Mouse (Mus musculus): ENCODE data around the gene Dab2ip.

Dab2ip gene

DNA sequence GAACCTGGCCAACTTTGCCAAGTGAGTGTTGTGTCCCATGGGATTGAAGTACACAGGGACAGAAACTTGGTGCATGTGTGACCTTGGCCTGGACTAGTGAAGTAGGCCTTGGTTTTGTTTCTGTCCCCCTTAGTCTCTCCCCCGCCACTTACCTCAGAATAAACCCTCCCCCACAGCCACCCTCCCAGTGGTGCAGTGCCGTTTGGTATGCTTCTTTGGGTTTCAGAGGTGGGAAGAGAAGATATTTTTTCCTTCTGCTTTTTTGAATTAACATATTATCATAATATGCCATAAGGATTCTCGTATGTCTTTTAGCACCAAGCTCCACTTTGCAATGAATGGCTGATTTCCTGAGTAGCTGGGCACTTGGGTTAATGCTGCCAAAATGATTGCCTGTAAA is 157.4 kb downstream of the Dab2ip start:
- no peak for DNase-seq (ENCODE audit: low spot score in 2 of 2)

DNA sequence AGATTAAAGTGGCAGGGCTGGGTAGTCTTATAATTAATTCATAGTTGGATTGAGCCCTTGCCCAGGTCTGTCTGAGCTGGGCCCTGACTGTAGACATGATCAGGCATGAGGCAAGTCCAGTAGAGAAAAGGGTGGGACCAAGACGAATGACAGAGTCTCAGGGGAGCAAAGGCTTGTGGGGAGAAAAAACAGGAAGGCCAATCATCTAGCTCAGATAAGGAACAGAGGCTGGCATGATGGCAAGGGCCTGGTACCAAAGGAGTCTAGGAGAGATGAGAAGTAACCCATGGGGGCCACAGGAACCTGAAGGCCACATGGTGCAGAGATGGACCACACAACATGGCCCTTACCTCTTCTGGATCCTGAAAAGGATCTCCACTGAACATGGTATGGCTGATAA is 158.1 kb downstream of the Dab2ip start:
- no peak for DNase-seq (ENCODE audit: low spot score in 2 of 2)

DNA sequence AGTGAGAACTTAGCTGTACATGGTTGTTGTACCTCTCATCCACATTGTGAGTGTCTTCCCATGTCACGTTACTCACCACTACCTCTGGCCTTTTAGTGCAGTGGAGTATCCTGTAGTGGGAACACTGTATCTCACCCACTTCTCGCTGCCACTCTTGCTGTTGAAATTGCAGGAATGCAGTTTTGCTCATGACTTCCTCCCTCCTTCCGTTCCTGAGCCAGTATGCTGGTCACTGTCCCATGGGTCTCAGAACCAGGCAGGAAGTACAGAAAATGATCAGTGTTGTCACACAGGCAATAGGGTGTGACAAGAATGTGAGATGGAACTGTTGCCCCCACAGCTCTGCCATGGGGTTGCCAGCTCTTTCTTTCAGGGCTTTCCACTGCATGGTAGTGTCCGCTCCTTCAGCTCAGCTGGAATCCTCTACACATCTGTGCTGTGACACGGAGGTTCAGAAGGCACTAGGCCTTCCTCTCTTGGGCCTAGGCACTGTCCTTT is 160.0 kb downstream of the Dab2ip start:
- DNase-seq (ENCODE audit: low spot score in 2 of 2): no peak

DNA sequence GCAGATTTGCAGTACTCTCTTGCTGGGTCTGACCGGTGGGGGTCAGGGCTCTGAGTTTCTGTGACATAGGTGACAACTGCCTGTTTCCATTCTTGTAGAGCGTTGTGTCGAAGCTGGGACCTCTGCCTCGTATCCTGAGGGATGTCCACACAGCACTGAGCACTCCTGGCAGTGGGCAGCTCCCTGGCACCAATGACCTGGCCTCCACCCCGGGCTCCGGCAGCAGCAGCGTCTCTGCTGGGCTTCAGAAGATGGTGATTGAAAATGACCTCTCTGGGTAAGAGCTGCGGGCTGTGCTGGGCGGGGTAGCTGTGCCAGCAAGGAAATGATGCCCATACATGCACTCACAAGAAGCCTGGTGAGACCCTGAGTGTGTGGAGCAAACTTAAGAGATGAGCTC is 160.6 kb downstream of the Dab2ip start:
- no peak for DNase-seq (ENCODE audit: low spot score in 2 of 2)

DNA sequence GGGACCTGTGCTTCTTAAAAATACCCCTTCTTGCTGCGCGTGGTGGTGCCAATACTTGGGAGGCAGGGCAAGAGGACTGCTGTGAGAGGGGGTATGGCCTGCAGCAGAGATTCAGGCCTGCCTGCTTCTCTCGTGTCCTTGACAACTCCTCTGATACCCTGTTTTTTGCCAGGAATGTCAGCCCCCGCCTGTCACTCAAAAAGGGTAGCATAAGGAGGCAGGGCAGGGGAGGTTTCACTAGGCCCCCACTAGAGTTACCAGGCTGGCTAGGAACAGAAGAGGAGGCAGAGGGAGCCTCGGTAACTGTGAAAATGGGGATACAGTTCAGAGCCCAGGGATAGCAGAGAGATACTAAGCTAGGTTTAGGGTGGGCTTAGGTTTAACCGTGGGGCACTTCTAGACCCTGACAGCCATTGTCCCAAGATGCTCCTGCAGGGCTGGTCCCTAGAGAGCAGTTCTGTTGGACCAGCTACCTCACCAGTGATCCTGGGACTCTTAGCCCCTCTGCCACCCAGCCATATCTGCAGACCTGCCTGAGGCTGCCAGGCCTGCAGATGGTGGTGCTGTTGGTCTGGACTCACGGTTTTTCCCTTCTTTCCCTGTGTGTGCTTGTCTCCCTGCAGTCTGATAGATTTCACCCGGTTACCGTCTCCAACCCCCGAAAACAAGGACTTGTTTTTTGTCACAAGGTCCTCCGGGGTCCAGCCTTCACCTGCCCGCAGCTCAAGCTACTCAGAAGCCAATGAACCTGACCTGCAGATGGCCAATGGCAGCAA is 161.4 kb downstream of the Dab2ip start:
- DNase-seq (ENCODE audit: low spot score in 2 of 2): no peak

DNA sequence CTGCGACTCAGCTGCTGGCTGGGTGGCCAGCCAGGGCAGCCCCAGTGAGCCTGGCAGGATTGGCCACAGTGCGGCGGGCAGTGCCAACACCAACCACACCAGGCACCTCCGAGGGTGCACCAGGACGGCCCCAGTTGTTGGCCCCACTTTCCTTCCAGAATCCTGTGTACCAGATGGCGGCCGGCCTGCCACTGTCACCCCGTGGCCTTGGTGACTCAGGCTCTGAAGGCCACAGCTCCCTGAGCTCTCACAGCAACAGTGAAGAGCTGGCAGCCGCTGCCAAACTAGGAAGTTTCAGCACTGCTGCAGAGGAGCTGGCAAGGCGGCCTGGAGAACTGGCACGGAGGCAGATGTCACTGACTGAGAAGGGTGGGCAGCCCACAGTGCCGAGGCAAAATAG is 162.0 kb downstream of the Dab2ip start:
- DNase-seq (ENCODE audit: low spot score in 2 of 2): no peak

DNA sequence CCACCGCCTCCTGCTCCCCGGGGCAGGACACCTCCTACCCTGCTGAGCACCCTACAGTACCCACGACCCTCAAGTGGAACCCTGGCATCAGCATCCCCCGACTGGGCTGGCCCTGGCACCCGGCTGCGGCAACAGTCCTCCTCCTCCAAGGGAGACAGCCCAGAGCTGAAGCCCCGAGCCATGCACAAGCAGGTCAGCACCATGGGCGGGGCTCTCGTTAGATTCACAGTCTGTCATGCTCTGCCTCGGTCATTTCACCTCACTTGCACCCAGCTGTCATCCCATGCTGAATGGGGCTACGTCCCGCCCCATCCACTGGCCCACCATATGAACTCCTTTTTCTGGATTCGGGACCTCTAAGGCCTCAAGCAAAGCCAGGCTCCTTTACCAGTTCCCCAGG is 162.5 kb downstream of the Dab2ip start:
- DNase-seq (ENCODE audit: low spot score in 2 of 2): no peak

DNA sequence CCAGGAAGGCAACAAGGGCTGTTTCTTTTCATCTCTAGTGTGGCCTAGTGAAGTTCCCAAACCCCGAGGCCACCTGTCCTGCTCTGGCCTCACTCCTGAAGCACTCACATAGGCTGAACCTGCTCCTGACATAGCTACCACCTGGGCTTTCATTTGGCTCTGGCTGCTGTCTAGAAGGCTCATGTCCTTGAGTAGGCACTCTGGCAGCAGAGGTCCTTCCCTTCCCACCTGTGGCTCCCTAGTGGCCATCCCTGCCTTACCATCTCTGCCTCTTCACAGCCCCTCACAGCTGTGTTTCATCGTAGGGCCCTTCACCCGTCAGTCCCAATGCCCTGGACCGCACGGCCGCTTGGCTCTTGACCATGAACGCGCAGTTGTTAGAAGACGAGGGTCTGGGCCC is 162.9 kb downstream of the Dab2ip start:
- no peak for DNase-seq (ENCODE audit: low spot score in 2 of 2)

DNA sequence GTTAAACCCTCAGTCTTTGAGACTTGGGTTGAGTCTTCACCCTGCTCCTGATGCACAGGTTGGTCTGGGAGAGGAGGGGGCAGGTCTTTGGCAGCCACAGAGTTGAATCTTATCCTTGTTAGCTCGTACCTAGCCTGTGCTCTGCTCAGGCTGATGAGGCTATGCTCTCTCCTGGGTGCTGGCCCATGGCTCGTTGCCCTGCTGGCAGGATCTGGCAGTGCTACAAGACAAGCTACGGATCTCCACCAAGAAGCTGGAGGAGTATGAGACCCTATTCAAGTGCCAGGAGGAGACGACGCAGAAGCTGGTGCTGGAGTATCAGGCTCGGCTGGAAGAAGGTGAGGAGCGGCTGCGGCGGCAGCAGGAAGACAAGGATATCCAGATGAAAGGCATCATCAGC is 164.8 kb downstream of the Dab2ip start:
- no peak for DNase-seq (ENCODE audit: low spot score in 2 of 2)

DNA sequence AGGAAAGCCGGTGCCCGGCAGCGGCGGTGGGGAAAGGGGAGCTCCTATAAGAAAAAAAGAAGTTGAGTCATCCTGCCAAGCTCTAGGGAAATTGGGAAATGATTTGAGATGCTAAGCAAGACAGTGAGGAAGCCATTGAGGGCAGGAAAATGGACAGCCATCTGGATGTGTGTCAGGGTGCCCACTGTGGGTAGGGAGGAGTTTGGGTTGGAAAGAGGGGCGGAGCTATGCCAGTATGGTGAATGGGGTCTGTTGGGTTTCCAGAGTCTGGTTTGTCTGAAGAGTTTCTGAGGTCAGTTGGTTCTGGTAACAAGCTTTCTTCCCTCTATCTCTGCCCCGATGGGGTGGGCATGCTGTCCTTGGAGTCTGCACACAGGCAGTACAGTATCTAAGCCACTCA is 165.2 kb downstream of the Dab2ip start:
- no peak for DNase-seq (ENCODE audit: low spot score in 2 of 2)

DNA sequence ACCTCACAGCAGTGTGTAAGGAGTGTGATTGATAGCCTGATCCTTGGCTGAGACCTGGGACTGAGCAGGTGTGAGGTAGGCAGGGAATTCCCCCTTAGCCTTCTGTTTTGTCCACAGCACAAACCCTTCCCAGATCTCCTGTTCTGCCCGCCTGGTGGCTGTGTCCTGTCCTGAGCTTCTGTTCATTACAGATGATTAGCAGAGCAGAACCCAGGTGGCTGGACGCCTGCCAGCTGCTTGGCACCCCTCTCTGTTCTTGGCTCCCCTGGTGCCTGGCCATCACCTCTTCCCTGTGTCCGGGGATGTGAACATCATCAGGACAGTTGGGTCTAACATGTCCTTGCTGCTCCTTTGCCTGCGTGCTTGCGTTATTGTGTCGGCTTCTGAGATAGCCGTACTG is 165.6 kb downstream of the Dab2ip start:
- no peak for DNase-seq (ENCODE audit: low spot score in 2 of 2)

DNA sequence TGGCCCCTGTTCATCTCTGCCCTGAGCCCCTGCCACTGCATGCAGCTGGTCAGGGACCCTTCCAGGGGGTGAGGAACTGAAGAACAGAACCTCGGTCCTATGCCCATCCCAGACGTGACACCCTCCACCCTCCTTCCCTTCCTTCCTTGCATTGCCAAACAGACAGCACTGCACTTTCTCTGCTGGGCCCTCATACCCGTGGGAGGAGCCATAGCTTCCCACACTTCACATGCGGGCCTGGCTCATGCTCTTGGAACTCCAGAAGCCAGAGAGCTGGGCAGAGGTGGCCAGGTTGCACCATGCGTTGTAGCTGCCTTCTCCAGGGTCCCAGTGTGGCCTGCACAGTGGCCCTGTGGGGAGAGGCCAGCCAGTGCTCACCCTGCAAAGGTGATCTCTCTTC is 170.6 kb downstream of the Dab2ip start:
- no peak for DNase-seq (ENCODE audit: low spot score in 2 of 2)

DNA sequence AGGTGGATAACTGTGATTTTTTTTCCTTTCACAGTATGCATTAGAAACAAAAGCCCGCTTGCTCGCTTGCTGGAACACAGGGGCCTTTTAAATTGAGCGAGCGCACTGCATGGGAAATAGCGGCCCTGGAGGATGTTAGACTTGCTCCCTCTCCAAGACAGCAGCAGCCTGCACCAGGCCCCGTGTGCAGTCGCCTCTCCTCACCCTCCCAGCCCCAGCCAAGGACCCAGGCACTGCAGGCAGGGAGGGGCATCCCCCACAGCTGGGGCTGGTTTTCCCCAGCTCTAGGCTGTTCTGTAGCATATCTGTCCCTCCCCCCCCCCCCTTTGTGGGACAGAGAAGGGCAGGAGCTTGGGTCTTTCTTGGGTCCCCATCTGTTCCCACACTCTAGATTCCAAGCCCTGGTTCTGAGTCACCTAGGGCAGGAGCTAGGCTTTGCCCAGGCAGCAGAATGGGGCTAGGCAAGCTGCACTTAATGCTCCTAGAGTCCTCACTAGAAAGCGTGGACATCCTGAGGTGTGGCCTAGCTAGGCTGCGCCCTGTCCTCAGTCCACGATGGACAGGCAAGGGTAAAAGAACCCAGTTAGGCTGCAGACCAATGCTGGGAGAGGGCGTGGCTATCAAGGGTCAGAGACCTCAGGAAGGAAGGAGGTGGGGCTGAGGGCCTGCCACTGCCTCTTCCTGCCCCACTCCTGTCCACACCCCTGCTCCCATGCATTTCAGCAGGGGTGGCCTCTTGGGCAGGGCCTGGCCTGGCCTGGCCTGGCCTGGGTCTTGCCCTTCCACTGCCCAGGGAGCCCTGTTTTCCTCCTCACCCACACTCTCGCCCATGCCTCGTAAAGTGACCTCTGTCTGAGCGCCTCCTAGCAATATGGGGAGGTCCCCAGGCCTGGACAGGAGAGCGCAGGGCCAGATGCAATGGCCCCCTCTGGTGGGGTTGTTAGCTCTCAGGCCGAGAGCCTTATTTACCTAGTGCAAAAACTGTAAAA is 171.3 kb downstream of the Dab2ip start:
- no peak for DNase-seq (ENCODE audit: low spot score in 2 of 2)

DNA sequence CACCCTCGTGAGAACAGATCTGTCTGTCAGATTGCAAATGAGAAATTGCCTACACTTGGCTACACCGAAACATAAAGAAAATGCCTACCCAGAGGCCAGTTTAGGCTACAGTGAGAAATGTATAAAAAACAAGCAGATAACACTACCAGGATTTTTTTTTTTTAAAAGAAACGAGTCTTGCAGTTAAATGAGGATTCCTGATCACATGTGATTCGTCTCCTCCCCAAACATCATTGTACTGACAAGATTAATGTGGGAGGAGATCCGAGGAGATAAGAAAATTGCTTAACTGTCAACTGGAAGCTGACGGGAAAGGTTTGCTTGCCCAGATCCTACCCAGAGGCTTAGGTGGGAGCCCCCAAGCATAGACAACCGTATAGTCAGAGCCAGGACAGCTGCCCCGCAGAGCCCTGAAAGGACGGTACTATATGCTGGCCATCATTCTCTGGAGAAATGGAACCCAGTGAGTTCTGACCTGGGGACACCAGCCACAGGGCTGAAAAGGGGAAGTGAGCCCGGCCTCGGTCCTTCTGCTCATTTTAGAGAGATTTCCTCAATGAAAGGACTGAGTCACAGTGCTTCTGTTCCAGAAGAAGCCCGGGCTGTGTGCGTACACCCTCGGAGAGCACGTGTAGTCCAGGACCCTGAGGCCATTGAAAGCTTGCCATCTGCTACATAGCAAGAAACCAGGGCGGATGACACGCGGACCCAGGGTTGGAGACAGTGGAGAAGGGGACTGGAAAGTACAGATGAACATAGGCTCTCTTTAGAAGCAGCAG is 173.8 kb downstream of the Dab2ip start:
- DNase-seq (ENCODE audit: low spot score in 2 of 2): no peak

DNA sequence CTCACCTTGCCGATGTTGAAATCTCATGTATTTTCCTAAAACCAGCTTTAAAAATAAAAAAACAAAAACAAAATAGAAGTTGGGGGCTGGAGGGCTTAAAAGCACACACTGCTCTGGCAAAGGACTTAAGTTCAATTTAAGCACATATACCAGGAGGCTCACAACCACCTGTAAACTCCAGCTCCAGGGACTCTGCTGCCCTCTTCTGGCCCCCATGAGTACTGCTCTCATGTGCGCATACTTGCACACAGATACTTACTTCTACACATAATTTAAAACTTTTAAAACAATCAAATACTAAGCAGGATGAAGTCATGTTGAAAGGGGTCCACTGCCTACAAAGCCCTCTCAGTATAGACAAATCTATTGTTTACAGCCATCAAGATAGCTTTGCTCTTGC is 176.9 kb downstream of the Dab2ip start:
- DNase-seq (ENCODE audit: low spot score in 2 of 2): no peak

DNA sequence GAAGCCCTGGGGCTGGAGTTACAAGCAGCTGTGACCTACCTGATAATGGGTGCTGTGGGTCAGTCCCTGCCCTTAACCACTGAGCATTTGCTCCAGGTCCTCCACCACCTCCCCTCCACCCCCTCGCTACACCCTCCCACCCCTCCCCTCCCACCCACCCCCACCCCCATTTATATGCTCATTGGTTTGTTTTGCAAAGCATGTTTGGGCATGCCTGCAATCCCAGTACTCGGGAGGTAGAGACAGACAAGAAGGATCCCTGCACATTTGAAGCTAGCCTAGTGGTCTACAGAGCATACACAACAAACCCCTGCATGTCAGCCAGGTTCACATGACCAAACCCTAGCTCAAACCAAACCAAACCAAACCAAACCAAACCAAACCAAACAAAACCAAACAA is 178.0 kb downstream of the Dab2ip start:
- DNase-seq (ENCODE audit: low spot score in 2 of 2): no peak

DNA sequence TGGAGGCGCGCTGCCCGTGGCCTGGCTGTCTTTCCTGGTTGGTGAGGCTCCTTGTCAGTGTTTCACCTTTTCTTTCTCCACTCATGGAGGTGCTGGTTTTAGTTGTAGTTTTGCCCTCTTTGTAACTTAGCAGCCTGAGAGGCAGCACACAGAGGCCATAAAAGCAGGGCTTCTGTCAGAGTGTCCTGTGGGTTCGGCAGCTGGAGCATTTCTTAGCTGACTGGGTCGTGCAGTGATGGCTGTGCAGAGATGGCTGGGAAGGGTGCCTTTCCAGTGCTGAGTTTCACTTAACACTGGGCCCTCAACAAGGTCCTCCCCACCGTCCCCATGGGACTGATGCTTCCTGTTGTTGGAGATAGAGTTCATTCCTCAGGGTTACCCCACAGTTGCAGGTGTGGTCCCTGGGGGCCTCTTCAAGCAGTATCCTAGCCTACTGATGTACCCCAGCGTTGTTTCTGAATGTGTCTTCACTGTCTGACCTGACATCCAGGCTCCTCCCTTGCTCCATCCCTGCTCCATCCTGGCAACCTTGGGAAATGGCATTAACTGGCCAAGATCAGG is 179.5 kb downstream of the Dab2ip start:
- no peak for DNase-seq (ENCODE audit: low spot score in 2 of 2)

DNA sequence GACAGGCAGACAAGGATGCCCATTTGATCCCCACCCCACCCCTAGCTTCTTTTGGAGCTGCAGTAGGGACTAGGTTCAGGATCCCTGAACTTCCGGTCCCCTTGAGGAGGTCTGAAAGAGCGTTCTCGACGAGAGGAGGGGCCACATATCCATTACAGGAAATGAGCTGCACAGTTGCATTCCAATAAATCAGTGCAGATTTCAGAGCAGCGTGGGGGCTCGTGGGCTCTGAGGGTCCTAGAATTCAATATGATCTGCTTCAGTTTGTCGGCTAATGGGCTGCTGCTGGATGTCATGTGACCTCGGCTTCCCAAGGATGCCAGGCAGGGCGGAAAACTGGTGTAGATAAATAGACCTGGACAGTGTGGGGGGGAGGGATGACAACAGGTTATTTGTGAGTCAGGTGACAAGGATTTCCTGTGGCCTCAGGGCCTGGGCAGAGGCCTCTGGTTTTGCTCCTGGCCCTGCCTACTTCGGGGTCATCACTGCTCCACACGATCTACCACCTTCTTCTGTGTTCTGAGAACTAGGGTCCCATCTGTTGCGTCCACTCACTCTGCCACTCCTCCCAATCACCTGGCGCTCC is 181.7 kb downstream of the Dab2ip start:
- no peak for DNase-seq (ENCODE audit: low spot score in 2 of 2)

DNA sequence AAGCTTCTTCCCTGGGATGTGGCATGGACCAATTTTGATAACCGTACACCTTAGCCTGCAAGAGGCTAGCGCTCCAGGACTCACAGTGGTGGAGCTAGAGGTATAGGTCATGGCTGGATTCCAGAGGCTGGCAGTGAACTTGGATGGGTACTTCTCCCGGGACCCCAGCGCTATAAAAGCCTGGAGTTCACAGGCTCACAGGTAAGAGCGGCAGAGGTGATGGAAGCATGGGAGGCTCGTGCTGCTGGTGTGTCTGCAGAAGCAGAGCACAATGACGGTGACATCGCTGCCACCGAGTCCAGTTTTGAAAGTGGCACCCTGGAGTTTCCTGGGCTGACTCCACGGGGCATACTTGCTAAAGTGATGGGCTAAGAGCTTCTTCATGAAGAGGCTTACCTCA is 187.8 kb downstream of the Dab2ip start:
- no peak for DNase-seq (ENCODE audit: low spot score in 2 of 2)

DNA sequence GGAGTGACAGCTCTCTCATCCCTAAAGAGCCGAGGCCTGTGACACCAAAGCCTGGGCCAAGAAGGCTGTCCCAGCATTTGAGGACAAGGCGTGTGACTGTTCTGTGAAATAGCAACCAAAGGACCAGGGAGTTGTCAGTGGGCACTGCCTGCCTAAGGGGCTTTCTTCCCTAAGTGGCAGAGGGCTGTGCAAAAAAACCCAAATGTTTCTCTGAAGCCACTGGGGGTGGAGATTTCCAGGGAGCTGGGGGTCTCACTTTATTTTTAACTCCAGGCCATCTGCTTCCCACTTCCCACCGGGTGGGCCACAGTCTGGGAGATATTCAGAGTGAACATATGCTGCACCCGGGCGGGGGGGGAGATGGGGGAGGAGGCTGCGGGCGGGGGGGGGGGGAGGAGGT is 188.6 kb downstream of the Dab2ip start:
- DNase-seq (ENCODE audit: low spot score in 2 of 2): no peak

DNA sequence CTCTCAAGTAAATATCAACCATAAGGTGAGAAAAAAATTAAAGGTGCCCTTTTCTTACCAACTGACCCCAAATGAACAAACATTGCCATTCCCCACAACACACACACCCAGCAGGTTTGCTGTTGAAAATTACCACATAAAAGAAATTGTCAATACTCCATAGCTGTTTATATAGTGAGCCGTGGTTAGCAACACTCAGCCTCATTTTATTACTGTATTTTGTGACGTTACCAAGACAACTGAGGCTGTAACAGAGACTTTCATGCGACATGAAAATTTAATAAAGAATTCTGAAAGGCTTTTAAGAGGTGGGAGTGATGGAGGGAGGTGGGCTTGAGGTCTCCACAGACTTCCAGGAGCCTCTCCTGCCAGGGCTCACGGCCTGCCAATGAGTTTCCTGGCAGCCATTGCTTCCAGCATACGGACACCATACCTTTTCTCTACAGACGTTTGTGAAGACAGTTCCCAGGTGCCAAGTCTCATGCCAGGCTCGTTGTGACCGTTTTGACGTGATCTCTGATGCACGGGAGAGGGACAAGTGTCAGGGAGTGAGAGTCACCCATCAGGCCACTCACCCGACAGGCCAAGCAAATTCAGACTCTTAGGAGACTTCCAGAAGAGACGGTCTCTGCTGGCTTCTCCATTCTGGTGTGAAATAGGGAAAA is 189.4 kb downstream of the Dab2ip start:
- DNase-seq (ENCODE audit: low spot score in 2 of 2): no peak
